Mouse (Mus musculus): Measurements from ENCODE around the gene Trir.
A peak's percentile ranks its signal among the peaks of the same experiment; 100 is the strongest.

Trir gene

GRCm38 (mm10) chr8:85026670-85027515 lies at the start of gene Trir:
Trir (plus strand) TSS chr8:85026823.
- peak; percentile 92 for DNase-seq (ENCODE audit: extremely low read depth, insufficient read length, low spot score)

- peak; percentile 82 for DNase-seq (ENCODE audit: extremely low read depth, insufficient read length, low spot score)
Observed at GRCm38 (mm10) chr8:84977435-84978247, 49.0 kb upstream of the Trir start.

DNA sequence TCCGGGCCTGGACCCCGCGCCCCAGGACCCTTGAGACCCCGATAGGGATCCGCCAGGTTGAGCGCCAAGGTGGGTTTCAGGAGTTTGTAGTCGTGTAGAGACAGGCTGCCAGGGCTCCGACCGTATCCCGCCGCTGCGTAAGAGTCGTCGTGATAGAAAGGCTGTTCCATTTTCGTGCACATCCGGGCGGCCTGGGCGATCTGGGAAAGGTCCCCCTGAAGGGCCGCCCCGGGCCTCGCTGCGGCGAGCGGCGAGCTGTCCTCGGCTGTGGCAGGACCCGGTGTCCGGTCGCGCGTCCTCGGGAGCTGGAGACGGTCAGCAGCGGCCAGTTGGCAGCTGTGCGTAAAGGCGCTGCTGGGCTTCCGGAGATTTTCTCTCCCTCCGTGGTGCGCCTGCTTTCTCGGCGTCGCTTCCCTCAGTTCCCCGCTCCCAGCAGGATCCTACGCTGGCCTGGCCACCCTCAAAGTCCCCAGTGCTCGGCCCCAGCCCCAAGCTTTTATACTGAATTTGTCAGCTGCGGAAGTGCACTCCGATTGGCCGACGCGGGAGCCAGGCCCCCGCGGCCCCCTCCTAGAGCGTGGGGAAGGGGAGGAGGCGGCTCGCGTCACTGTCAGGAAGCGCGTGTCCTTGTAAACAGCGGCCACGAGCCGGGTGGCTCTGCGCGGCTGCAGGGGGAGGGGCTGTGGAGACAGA lies 48.2 kb upstream of the Trir start, which contains the start of gene Junb:
Gene Junb (minus strand): TSS at position 471 of the 693 bp plus-strand sequence.
- peak; percentile 98 for DNase-seq (ENCODE audit: extremely low read depth, insufficient read length, low spot score)

DNA sequence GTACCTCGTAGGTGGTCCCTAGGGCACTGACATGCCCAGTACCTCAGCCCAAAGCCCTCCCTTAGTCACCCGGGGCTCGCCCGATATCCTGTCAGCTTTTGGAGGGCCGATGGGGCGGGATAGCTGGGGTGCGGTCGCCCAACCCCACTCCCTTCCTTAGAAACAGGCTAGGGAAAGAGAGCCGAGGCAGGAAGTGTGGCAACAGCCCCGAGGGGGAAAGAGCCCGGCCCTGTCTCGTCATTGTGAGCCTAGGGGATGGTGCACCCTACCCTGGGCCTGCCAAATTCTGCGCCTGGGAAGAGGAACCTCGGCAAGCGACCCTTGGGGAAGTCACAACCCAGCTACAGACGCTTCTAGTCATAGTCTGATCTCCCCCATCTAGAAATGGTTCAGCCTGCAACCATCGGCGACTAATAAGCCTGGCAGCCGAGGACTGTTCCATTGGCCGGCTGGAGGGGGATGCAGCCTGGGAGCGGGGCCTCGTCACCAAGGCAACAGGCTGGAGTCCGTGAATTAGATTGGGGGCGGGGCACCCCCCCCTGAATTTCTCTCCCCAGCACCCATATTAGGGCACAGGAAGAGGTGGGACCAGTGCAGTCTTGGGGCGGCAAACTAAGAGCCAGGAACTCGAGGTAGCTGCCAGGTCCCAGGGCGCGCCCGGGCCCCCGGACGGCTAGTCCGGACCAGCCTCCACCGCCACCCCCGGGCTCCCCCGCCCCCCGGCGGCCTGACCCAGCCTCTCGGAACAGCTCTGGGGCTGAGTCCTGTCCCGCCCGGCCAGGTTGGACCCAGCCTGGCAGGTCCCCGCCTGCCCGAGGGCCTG lies 46.8 kb upstream of the Trir start:
- DNase-seq (ENCODE audit: extremely low read depth, insufficient read length, low spot score): peak; percentile 94

DNA sequence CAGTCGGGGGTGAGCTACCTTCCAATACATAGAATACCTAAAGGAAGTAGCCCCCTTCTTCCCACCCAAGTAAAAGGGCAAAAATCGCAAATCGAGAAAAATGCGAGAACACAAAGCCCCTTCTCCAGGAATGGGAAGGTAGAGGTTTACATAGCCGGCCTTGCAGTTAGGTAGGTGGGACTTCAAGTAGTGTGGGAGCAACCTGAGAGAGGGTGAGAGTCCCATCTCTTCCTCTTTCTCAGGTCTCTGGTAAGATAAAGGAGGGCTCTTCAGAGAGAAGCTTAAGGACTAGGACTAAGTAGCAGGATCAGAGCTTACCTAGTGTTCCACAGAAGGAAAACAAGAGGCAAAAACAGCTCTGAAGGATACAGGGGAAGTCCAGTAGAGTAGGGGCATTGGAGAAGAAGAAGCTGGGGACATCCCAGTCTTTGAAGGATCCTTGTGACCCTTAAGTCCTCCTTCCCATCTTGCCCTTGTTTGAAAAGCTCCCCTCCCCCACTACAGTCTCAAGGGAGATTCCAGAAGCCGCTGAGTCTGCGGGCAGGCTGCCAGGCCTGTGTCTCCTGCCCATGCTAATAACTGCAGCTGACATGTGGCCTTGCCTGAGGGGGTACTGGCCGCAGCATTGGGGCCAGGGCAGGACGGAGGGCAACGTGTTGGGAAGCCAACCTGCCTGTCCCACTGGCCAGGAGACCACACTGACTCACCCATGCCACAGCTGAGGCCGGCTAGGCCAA lies 45.8 kb upstream of the Trir start:
- peak; percentile 92 for DNase-seq (ENCODE audit: extremely low read depth, insufficient read length, low spot score)

DNA sequence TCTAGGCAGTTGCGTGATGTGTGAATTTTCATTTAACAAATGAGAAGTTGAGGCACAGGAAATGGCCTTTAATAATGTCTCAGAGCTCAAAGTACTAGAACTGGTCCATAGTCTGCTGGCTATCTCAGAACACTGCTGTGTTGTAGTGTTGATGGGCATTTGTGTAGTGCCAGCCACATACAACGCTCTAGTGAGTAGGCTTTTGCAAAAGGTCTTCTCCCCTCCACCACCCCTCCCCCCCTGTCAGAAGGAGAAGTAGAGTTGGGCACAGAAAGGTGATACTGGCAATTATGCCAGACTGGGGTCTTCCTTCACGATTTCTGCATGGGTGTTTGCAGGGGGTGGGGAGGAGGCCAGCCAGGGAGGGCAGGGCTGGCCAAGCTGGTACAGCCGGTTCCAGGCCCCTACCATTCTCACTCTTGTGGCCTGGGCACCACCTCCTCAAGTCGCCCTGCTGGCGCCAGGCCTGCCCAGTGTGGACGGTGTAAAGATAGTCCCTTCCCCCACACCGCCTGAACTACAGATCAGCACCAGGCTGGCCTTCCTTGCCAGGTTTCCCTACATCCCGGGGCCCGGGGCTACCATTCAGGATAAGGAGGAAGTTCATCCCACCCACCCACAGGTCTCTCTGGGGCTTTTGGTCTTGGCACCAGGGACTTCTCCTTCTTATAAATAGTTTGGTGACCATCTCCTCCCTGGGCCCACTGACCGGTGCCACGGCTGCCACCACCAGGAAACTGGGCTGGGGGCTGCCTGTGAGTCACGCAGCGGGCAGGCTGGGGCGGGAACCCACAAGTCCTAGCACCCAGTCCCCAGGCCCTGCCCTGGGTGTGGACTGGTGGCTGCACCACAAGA lies 44.8 kb upstream of the Trir start:
- DNase-seq (ENCODE audit: extremely low read depth, insufficient read length, low spot score): peak; percentile 69

DNA sequence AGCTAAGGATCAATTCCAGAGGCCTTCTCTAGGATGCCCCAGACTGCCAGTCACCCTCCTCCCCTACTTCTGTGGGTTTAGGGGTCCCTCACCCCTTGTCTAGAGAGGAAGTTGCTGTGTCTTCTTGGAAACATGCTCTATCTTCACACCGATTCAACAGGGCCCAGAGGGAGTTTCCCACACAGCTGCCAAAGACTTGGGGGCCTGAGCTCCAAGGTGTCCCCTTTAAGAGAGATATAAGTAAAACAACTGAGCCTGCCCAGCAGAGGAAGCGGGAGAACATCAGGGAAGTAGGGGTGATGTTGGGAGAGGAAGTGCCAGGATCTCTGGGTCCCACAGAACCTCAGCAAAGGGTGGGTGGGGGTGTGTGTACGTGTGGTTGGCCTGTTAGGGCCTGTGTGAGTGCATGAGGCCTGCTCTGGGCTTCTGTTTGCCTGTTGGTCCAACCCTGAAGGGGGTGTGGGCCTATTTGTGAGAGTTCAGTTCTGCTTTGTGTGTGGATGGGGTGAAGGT lies 44.1 kb upstream of the Trir start:
- peak; percentile 33 for DNase-seq (ENCODE audit: extremely low read depth, insufficient read length, low spot score)

GRCm38 (mm10) chr8:84984294-84985048 lies 42.2 kb upstream of the Trir start:
- peak; percentile 58 for DNase-seq (ENCODE audit: extremely low read depth, insufficient read length, low spot score)

- DNase-seq (ENCODE audit: extremely low read depth, insufficient read length, low spot score): no peak
Observed at GRCm38 (mm10) chr8:84985049-84985683, 41.5 kb upstream of the Trir start.

DNA sequence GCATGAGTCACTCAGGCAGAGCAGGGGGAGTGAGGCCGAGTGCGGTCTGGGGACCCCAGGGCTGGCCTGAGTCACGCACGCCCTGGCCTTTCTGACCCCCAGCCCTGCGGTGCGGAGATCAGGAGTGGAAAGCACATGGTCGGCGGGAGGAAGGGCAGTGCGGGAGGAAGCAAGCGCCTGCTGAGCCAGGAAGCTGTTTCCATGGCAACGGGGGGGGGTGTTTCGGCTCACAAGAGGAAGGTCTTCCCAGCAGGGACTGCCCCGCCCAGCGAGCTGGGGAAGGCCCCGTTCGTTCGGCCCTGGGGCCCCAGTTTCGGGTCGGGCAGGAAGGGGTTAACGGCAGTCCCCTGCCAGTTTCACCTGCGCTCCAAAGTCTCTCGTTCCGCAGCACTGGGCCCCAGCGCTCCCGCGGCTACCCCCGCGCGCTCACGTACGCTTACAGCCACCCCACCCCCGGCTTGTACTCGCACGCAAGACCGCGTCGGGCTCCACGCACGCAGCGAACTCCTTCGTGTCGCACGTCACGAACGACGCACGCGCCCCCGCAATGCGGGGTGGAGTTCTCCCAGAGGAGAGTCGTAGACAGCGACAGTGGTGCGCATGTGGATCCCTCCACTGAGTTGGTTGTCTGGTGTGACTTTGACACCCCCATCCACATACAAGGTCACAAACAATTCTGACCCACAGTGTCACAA lies 40.8 kb upstream of the Trir start:
- peak; percentile 93 for DNase-seq (ENCODE audit: extremely low read depth, insufficient read length, low spot score)

GRCm38 (mm10) chr8:84986379-84986945 lies 40.2 kb upstream of the Trir start:
- no peak for DNase-seq (ENCODE audit: extremely low read depth, insufficient read length, low spot score)

DNA sequence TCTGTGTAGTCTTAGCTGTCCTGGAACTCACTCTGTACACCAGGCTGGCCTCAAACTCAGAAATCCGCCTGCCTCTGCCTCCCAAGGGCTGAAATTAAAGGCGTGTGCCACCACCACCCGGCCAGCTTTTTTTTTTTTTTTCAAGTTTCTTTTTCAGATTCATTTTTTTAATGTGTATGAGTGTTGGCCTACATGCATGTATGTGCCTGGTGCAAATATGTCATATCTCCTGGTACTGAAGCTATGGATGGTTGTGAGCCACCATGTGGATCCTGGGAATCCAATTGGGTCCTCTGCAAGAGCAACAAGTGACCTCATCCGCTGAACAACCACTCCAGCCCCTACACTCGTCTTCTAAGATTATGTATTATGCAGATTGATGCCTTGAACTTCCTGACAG lies 39.2 kb upstream of the Trir start:
- DNase-seq (ENCODE audit: extremely low read depth, insufficient read length, low spot score): no peak

- no peak for DNase-seq (ENCODE audit: extremely low read depth, insufficient read length, low spot score)
Observed at GRCm38 (mm10) chr8:84987903-84988302, 38.7 kb upstream of the Trir start.

- peak; percentile 50 for DNase-seq (ENCODE audit: extremely low read depth, insufficient read length, low spot score)
Observed at GRCm38 (mm10) chr8:84989311-84989731, 37.3 kb upstream of the Trir start.

DNA sequence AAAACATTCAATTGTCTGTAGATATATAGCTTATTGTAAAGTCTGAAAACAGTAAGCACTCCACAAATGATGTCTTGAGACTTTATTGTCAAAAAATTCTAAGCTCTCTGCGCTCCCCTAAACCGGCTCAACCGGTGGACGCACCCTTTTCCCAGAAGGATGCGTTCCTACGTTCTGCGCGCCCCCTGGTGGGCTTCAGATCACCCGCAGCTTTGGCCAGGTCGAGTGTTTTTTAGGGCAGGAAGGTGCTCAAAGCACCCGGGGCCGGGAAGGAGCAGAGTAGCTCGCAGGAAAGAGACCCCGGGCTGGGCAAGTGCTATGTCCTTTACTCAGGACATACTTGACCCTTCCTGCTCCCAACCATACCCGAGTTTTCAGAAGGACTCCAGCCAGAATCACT lies 36.8 kb upstream of the Trir start:
- DNase-seq (ENCODE audit: extremely low read depth, insufficient read length, low spot score): peak; percentile 77

GRCm38 (mm10) chr8:84990349-84990748 lies 36.3 kb upstream of the Trir start, which contains the start of gene Hook2:
Hook2 (plus strand) TSS chr8:84990603.
- peak; percentile 93 for DNase-seq (ENCODE audit: extremely low read depth, insufficient read length, low spot score)
